Mouse (Mus musculus) C2C12 (cell line): Measurements from ENCODE around the gene Celf6.

Experiments
- CEBPB ChIP-seq: IDR thresholded peaks from one replicate; pipeline ENCODE4 v1.6.1; 2011; ENCODE audit warnings: low read depth, mild to moderate bottlenecking, control low read depth, moderate library complexity
- FOSL1 ChIP-seq: IDR thresholded peaks from one replicate; pipeline ENCODE4 v1.8.0; 2011; ENCODE audit warnings: mild to moderate bottlenecking, low read length; ENCODE audit not compliant: poor library complexity, insufficient read depth, severe bottlenecking

DNA sequence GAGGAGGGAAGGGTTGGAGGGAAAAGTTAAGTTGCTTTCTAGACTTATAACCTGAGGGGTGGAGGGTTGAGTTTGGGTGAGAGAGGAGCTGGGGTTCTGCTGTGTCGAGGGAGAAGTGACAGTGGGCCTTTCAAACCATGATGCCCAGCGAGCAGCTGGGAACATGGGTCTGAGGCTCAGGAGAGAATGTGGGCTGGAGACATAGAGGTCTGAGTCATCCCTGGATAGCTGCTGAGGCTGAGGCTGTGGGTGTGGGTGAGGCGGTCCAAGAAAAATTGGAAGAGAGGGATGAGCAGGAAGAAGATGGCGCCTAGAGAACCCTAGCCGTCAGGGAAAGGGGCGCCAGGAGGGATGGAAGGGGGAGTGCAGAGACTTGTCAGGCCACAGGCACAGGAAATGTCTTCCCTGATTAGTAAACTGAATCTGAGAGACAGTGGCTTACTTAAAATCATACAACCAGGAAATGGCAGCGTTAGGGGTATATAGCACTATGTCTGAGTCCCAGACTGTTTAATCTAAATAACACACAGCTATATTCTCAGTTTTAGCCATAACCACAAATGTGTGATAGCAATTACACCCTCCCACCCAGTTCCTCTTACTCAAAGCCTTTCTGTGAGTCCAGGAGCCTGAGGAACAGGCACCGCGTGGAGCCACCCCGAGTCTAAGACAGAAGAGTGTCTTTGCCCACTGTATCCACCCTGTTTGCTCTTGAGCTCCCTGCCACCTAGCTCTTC, 12.2 kb downstream of the Celf6 start:
- TF ChIP-seq FOSL1 (no peak), CEBPB (no peak)
